Mouse (Mus musculus) kidney, adult 2 months (tissue): ENCODE measurements at regions not wholly inside any gene's neighbourhood (a gene's known extent, or its start where the extent isn't known, plus 50 kb on each side); places are given as distances from the start of the nearest gene placed in this dataset.

Source experiments
- DNase-seq: peaks from one replicate; pipeline ENCODE4 v3.0.0; 2021
- H3K27ac ChIP-seq: fragments of 200-500 bp; 2 replicates; pipeline ENCODE4 v1.5.1; 2012; ENCODE audit warnings: low read depth, low read length, control low read depth, inconsistent platforms; ENCODE audit not compliant: insufficient read depth
- H3K27me3 ChIP-seq: fragments of 200-500 bp; replicated peaks from 2 replicates; pipeline ENCODE4 v1.6.1; 2012; ENCODE audit warnings: mild to moderate bottlenecking, moderate library complexity, low read length, inconsistent platforms; ENCODE audit not compliant: control insufficient read depth, insufficient read depth
- H3K36me3 ChIP-seq: fragments of 200-500 bp; 2 replicates; pipeline ENCODE4 v1.6.1; 2012; ENCODE audit warnings: mild to moderate bottlenecking, moderate library complexity, low read length, inconsistent platforms; ENCODE audit not compliant: control insufficient read depth, insufficient read depth
- H3K4me1 ChIP-seq: fragments of 200-500 bp; 2 replicates; pipeline ENCODE4 v1.6.1; 2011; ENCODE audit warnings: low read length; ENCODE audit not compliant: control insufficient read depth, insufficient read depth
- H3K4me3 ChIP-seq: fragments of 200-500 bp; 2 replicates; pipeline ENCODE4 v1.5.1; 2011; ENCODE audit warnings: mild to moderate bottlenecking, low read depth, low read length, control low read depth; ENCODE audit not compliant: insufficient read depth
- CTCF ChIP-seq: fragments of 200-500 bp; conservative IDR thresholded peaks from 2 replicates; pipeline ENCODE4 v1.5.1; 2011; ENCODE audit warnings: low read depth, mild to moderate bottlenecking, control low read depth, low read length, moderate library complexity, mixed read lengths; ENCODE audit not compliant: insufficient read depth, insufficient read length
- POLR2A ChIP-seq: fragments of 200-500 bp; IDR thresholded peaks from one replicate; pipeline ENCODE4 v1.6.1; 2011; ENCODE audit warnings: low read depth, low read length, control low read depth
- WGBS: fragments of 180-500 bp; shearing (Covaris S2); methylation state at CpG from one replicate; pipeline ENCODE4 v1.1.7; 2018; 5-methylcytosine and 5-hydroxymethylcytosine counted together

DNA sequence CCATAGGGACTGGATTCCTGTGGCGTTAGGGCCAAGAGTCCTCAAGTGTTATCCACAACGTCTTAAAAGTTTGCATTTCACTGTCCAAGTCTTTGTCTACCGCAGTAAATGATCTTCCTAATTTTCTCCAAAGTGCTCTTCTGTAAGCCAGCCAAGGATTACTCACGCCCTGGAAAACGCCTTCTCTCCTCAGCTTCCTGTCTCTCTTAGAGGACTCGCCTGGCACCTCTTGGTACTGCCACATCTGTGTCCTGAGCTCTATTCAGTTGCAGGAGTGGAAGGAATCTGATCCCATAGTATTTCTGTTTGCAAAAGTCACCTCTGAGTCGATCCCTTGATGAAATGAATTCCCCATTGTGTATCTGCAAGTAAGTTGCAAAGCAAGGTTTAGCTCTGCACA is 179.7 kb upstream of the Gpc5 start:
- no peaks in the 10 kb centered on the region for H3K4me1 ChIP-seq
- no peak for DNase-seq
- H3K27me3 ChIP-seq: no peaks in the 10 kb centered on the region
- H3K4me3 ChIP-seq: no peak overlapping the region
- WGBS: 64% methylated on average over 7 of the region's 7 CpGs
- no peaks in the 10 kb centered on the region for H3K36me3 ChIP-seq
- TF ChIP-seq POLR2A (no peak), CTCF (no peak)
- no peak overlapping the region for H3K27ac ChIP-seq

DNA sequence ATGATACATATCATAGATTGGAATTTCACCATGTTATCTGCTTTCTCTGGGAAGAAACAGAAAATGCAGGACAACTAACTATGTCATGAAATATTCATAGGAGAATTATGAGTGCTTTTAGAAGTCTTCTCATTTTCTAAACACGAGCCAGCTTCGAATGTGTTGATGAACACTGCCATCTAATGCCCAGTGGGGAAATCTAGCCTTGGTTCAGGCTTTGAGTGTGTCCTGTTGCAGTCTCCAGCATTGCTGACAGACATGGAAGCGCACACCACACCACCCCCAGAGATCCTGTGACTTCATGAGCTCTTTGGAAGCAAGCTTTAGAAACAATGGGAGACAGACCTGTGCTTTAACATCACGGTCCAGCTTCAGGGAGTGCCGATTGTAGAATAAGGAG is 178.8 kb upstream of the Gpc5 start:
- Histone ChIP-seq H3K27ac (no peak overlapping the region), H3K27me3 (no peaks in the 10 kb centered on the region), H3K36me3 (no peaks in the 10 kb centered on the region), H3K4me3 (no peak overlapping the region), H3K4me1 (no peaks in the 10 kb centered on the region)
- 39% methylated on average over 5 of the region's 5 CpGs for WGBS
- DNase-seq: peak; percentile 24
- TF ChIP-seq POLR2A (no peak), CTCF (peak; percentile 65)

- Histone ChIP-seq H3K4me1 (no peaks in the 10 kb centered on the region), H3K4me3 (no peak overlapping the region), H3K36me3 (no peaks in the 10 kb centered on the region), H3K27ac (no peak overlapping the region), H3K27me3 (no peaks in the 10 kb centered on the region)
- no peak for DNase-seq
- WGBS: 66% methylated on average over 6 of the region's 6 CpGs
- TF ChIP-seq POLR2A (no peak), CTCF (no peak)
These were observed 146.3 kb upstream of the Gpc5 start for GRCm38 (mm10) chr14:114945744-114946143.

DNA sequence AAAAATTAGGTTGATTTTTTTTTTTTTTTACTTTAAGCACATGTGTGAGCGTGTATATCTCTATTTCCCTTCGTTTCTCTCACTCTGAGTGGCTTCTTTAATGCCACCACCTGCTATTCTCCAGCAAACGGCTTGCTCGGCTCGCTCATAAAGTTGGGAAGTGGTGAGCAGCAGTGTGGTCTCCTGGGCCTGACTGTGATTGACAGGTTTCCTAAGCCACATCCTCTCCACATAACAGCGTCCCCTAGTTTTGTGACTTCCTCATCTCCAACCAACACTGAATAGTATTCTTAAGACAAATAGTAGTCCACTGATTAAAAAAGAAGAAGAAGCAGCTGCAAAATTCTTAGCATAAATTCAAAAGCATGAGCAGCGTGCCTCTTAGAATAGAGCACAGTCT is 145.7 kb upstream of the Gpc5 start:
- DNase-seq: no peak
- Histone ChIP-seq H3K36me3 (no peaks in the 10 kb centered on the region), H3K27ac (no peak overlapping the region), H3K4me3 (no peak overlapping the region), H3K27me3 (no peaks in the 10 kb centered on the region), H3K4me1 (no peaks in the 10 kb centered on the region)
- no peak for TF ChIP-seq POLR2A
- no peak for TF ChIP-seq CTCF
- WGBS: 77% methylated on average over 7 of the region's 7 CpGs

GRCm38 (mm10) chr14:114948341-114949155 is 143.5 kb upstream of the Gpc5 start:
- H3K27me3 ChIP-seq: no peaks in the 10 kb centered on the region
- no peak overlapping the region for H3K27ac ChIP-seq
- 52% methylated on average over 21 of the region's 21 CpGs for WGBS
- H3K4me1 ChIP-seq: no peaks in the 10 kb centered on the region
- TF ChIP-seq CTCF: no peak
- TF ChIP-seq POLR2A: no peak
- H3K4me3 ChIP-seq: peak overlapping the region; percentile 30; the same call in 1 of the 2 replicates
- no peaks in the 10 kb centered on the region for H3K36me3 ChIP-seq
- DNase-seq: no peak

DNA sequence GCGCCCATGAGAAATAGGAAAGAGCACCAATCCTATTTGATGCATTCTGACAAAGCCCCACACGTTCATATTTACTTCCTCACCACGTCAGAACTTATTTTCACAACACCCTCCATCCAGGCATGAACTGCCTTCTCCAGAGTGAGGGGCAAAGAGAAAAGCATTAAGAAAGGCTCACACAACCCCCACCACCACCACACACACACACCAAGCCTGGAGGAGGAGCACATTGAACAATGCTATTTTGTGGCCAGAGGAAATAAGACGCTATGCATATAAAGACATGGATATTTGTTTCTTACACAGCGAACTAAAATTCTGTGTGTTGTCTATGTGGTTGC is 142.9 kb upstream of the Gpc5 start:
- WGBS: 62% methylated on average over 5 of the region's 5 CpGs
- Histone ChIP-seq H3K27ac (no peak overlapping the region), H3K27me3 (no peaks in the 10 kb centered on the region), H3K4me1 (no peaks in the 10 kb centered on the region), H3K4me3 (no peak overlapping the region), H3K36me3 (no peaks in the 10 kb centered on the region)
- no peak for TF ChIP-seq CTCF
- no peak for TF ChIP-seq POLR2A
- DNase-seq: no peak

DNA sequence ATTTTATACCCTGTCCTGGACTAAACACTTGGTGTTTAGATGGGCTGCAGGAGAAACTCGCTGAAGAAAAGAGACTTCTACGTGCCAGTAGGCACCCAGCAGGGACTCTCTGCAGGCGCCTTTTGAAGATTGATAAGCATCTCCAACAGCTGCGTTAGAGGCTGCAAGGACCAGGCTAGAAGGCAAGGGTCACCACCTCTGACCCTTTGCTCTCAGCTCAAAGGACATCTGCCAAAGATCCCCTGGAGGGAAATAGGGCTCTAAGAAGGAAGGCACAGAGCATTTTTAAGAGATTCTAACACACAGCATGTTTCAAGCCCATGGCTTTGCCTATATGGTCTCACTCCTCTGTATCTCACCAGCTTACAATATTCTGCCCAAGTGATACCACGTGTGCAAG is 139.7 kb upstream of the Gpc5 start:
- Histone ChIP-seq H3K4me3 (no peak overlapping the region), H3K4me1 (no peaks in the 10 kb centered on the region), H3K36me3 (no peaks in the 10 kb centered on the region), H3K27me3 (no peaks in the 10 kb centered on the region), H3K27ac (no peak overlapping the region)
- WGBS: 30% methylated on average over 5 of the region's 5 CpGs
- no peak for DNase-seq
- TF ChIP-seq POLR2A (no peak), CTCF (no peak)
